Mouse (Mus musculus): ENCODE measurements at regions not wholly inside any gene's neighbourhood (a gene's known extent, or its start where the extent isn't known, plus 50 kb on each side); places are given as distances from the start of the nearest gene placed in this dataset.
A peak's percentile ranks its signal among the peaks of the same experiment; 100 is the strongest.

- Histone ChIP-seq H3K27ac (no peak overlapping the region), H3K27me3 (no peaks in the 10 kb centered on the region), H3K4me3 (no peak overlapping the region), H3K9me3 (no peaks in the 10 kb centered on the region), H3K9ac (no peak overlapping the region), H3K36me3 (no peaks in the 10 kb centered on the region), H3K4me2 (no peak overlapping the region), H3K4me1 (peaks cover 5% of the 10 kb centered on the region; the same call in 1 of the 2 replicates)
- no peak for ATAC-seq (ENCODE audit: insufficient number of reproducible peaks, insufficient read depth, low FRiP score, low TSS enrichment, low read depth)
- WGBS = 76% methylated on average over 6 of the region's 6 CpGs
Observed at GRCm38 (mm10) chr6:143697997-143698396, 531.0 kb downstream of the Etnk1 start.

- Histone ChIP-seq H3K27ac (no peak overlapping the region), H3K4me1 (0 out of 2 replicates have a peak, but pooled peaks cover 3% of the 10 kb centered on the region), H3K9ac (no peak overlapping the region), H3K4me3 (no peak overlapping the region), H3K9me3 (no peaks in the 10 kb centered on the region), H3K4me2 (no peak overlapping the region), H3K36me3 (no peaks in the 10 kb centered on the region), H3K27me3 (no peaks in the 10 kb centered on the region)
- 60% methylated on average over 8 of the region's 8 CpGs for WGBS
- ATAC-seq (ENCODE audit: insufficient number of reproducible peaks, insufficient read depth, low FRiP score, low TSS enrichment, low read depth) = no peak
Observed at GRCm38 (mm10) chr6:143703984-143704383, 537.0 kb downstream of the Etnk1 start.

GRCm38 (mm10) chr6:143706451-143706850 lies 539.4 kb downstream of the Etnk1 start:
- H3K4me2 ChIP-seq = no peak overlapping the region
- WGBS = 64% methylated on average over 10 of the region's 10 CpGs
- H3K4me1 ChIP-seq = 0 out of 2 replicates have a peak, but pooled peaks cover 3% of the 10 kb centered on the region
- no peaks in the 10 kb centered on the region for H3K27me3 ChIP-seq
- no peaks in the 10 kb centered on the region for H3K36me3 ChIP-seq
- no peak overlapping the region for H3K27ac ChIP-seq
- no peak overlapping the region for H3K4me3 ChIP-seq
- H3K9me3 ChIP-seq = no peaks in the 10 kb centered on the region
- ATAC-seq (ENCODE audit: insufficient number of reproducible peaks, insufficient read depth, low FRiP score, low TSS enrichment, low read depth) = no peak
- H3K9ac ChIP-seq = no peak overlapping the region

- 72% methylated on average over 10 of the region's 10 CpGs for WGBS
- no peak for ATAC-seq (ENCODE audit: insufficient number of reproducible peaks, insufficient read depth, low FRiP score, low TSS enrichment, low read depth)
Observed at GRCm38 (mm10) chr6:143714461-143714860, 547.4 kb downstream of the Etnk1 start.

GRCm38 (mm10) chr6:143750074-143750473 lies 583.1 kb downstream of the Etnk1 start:
- no peak overlapping the region for H3K9ac ChIP-seq
- H3K4me1 ChIP-seq = no peaks in the 10 kb centered on the region
- H3K4me3 ChIP-seq = no peak overlapping the region
- H3K27me3 ChIP-seq = no peaks in the 10 kb centered on the region
- H3K9me3 ChIP-seq = no peaks in the 10 kb centered on the region
- no peak overlapping the region for H3K4me2 ChIP-seq
- no peaks in the 10 kb centered on the region for H3K36me3 ChIP-seq
- no peak overlapping the region for H3K27ac ChIP-seq
- no peak for ATAC-seq (ENCODE audit: insufficient number of reproducible peaks, insufficient read depth, low FRiP score, low TSS enrichment, low read depth)

More at GRCm38 (mm10) chr6:143714461-143714860, 547.4 kb downstream of the Etnk1 start:
- H3K4me3 ChIP-seq = no peak overlapping the region
- H3K27ac ChIP-seq = no peak overlapping the region
- H3K4me2 ChIP-seq = no peak overlapping the region
- H3K36me3 ChIP-seq = no peaks in the 10 kb centered on the region
- H3K4me1 ChIP-seq = no peaks in the 10 kb centered on the region
- no peaks in the 10 kb centered on the region for H3K27me3 ChIP-seq
- 0 out of 2 replicates have a peak overlapping the region, but pooled peaks have one; percentile 21 for H3K9ac ChIP-seq
- no peaks in the 10 kb centered on the region for H3K9me3 ChIP-seq

- ATAC-seq (ENCODE audit: insufficient number of reproducible peaks, insufficient read depth, low FRiP score, low TSS enrichment, low read depth) = no peak
- Histone ChIP-seq H3K4me3 (no peak overlapping the region), H3K9ac (no peak overlapping the region), H3K9me3 (no peaks in the 10 kb centered on the region), H3K4me2 (no peak overlapping the region), H3K27ac (no peak overlapping the region), H3K36me3 (no peaks in the 10 kb centered on the region), H3K27me3 (no peaks in the 10 kb centered on the region), H3K4me1 (no peaks in the 10 kb centered on the region)
- WGBS = 74% methylated on average over 14 of the region's 14 CpGs
Observed at GRCm38 (mm10) chr6:143751076-143752070, 584.4 kb downstream of the Etnk1 start.

- no peak overlapping the region for H3K27ac ChIP-seq
- H3K4me1 ChIP-seq = no peaks in the 10 kb centered on the region
- no peaks in the 10 kb centered on the region for H3K9me3 ChIP-seq
- no peaks in the 10 kb centered on the region for H3K27me3 ChIP-seq
- no peak for ATAC-seq (ENCODE audit: insufficient number of reproducible peaks, insufficient read depth, low FRiP score, low TSS enrichment, low read depth)
- H3K4me2 ChIP-seq = no peak overlapping the region
- WGBS = 70% methylated on average over 3 of the region's 3 CpGs
- H3K36me3 ChIP-seq = no peaks in the 10 kb centered on the region
- no peak overlapping the region for H3K9ac ChIP-seq
- H3K4me3 ChIP-seq = no peak overlapping the region
Observed at GRCm38 (mm10) chr6:143757462-143757861, 590.4 kb downstream of the Etnk1 start.

- Histone ChIP-seq H3K27me3 (no peaks in the 10 kb centered on the region), H3K9ac (no peak overlapping the region), H3K27ac (no peak overlapping the region), H3K9me3 (peaks cover 7% of the 10 kb centered on the region), H3K36me3 (no peaks in the 10 kb centered on the region), H3K4me1 (no peaks in the 10 kb centered on the region), H3K4me2 (no peak overlapping the region), H3K4me3 (no peak overlapping the region)
- 69% methylated on average over 2 of the region's 2 CpGs for WGBS
- ATAC-seq (ENCODE audit: insufficient number of reproducible peaks, insufficient read depth, low FRiP score, low TSS enrichment, low read depth) = no peak
Observed at GRCm38 (mm10) chr6:143768115-143768514, 601.1 kb downstream of the Etnk1 start.
